Mouse (Mus musculus) lung, postnatal 14 days (tissue): ENCODE results near the gene Carm1.
"Not testable (repeated sequence)": the region's sequence is repeated elsewhere in the genome, so short reads cannot be mapped to it uniquely, and the experiment has no call there.

Source experiments
- DNase-seq: peaks from one replicate; pipeline ENCODE4 v3.0.0; 2021

Carm1 gene

DNA sequence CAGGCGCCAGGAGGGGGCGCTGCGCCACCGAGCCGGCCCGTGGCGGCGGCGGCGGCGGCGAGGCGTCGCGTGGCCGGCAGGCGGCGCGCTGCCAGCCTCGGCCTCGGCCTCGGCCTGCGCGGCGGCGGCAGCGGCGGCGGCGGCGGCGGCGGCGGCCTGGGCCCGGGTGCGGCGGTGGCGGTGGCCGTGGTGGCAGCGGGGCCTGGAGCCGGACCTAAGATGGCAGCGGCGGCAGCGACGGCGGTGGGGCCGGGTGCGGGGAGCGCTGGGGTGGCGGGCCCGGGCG lies at the start of gene Carm1:
Carm1 (plus strand) TSS at position 106 of the 286 bp plus-strand sequence.
- no peak for DNase-seq

DNA sequence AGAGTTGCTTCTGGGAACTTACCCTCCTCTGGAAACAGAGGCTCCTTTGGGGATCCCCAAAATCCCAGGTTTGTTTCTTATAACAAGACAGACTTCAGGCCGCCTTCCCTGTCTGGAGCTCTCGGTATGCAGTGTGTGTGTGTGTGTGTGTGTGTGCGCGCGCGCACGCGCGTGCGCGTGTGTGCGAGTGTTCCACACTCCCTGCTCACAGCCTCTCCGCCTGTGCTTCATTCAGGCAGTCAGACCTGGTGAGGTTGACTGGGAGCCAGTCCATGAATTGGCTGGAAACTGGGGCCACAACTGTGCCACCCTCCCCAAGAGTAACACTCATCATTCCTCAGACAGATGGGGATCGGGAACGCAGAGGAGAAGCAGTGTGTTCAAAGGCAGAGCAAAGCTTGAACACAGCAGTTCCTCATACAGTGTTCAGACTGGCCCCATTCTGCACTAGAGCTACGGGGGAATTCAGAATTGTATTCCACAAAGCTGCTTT lies 49.6 kb upstream of the Carm1 start:
- no peak for DNase-seq

DNA sequence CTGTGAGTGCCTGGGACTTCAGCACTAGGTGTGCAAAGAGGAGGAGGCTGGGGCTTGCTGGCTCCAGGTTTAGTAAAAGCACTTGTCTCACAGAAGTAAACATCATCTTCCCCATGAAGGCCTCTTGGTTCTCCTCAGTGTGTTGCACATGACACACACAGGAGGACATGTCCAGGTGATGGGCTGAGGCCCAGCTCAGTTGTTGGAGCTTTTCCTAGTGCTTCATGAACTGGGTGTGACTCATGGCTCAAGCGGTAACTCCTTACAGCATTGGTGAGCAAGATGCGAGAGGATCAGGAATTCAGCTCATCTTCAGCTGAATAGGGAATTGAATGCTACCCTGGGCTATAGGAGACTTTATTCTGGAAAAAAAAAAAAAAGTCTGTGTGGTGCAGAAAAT lies 49.0 kb upstream of the Carm1 start:
- DNase-seq, result no peak

DNA sequence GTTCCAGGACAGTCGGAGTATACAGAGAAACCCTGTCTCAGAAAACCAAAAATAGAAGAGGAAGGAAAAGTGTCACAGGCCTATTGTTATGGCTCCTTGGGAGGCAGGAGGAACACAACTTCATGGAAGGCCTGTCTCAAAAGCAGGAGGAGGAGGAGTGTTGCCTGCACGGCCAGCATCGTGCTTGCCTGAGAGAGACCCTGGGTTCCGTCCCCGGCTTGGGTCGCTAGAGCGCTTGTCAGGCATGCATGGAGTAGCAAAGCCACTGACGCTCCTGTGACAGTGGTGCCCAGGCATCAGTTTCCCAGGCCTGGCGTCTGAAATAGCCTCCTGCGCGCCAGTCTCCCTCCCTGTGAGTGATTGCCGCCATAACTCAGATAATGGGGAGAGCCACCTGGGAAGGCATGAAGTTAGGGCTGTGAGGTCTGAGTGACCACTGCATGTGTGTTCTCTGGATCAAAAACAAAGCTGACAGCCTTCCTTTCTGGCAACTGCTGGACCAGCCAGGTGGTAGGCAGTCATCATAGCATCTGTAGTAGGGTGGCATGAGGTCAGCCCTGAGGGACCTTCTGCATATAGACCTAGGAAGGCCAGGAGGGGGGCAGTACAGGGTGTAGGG lies 48.3 kb upstream of the Carm1 start:
- DNase-seq, result no peak

DNA sequence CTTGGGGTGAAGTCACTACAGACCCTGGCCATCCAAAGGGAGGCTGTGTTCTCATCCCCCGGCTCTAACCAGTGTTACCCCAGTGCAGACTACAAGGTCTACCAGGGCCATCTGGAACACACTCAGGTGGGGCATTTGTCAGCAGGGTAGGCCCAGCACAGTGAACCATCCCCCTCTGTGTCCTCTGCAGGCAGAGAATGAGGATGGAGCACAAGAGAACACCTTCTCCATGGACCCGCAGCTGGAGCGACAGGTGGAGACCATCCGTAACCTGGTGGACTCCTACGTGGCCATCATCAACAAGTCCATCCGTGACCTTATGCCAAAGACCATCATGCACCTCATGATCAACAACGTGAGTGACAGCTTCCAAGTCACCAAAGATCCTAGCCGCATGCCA lies 43.3 kb upstream of the Carm1 start:
- no peak for DNase-seq

DNA sequence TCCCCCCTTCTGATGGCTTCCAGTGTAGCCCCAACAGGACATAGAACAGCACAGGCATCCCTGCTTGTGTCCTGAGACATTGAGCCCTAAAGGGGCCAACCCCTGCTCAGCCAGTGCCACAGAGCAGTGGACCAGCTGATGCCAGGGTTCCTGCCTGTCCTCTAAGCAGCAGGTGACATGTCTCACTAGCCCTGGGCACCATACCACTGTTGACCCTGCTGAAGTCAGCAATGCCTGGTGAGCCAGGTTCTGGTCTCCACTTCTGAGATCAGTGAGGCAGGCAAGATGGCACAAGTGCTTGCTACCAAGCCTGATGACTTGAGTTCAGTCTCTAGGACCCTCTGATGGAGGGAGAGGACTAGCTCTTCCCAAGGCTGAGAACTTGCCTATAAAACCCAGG lies 40.9 kb upstream of the Carm1 start:
- DNase-seq, result no peak

DNA sequence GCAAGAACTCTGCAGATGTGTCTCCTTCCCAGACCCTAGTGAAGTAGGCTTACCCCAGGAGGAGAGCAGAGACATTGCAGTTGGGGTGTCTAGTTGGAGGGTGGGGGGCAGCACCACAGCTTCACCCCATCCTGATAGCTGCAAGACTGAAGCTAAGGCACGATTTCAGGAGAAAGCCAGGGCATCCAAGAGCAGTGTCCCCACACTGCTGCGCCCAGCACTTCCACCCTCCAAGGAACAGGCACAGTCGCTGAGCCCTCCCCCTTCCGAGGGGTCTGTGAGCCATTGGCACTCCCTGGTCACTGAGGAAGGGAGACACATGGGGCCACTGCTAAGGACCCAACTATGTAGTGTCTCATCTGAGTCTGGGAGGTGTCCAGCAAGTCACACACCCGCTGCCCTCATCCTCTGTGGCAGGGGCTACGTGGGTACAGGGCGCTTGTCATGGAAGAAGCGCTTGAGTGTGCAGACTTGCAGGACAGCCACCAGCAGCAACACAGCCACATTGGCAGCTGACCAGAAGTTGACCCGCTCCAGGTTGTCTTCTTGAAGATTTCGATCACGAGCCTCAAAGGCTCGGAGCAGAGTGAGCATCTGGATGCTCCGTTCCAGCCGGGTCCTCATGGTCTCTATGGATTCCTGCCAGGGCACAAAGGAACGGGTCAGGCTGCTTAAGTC lies 38.8 kb upstream of the Carm1 start:
- DNase-seq, result no peak

DNA sequence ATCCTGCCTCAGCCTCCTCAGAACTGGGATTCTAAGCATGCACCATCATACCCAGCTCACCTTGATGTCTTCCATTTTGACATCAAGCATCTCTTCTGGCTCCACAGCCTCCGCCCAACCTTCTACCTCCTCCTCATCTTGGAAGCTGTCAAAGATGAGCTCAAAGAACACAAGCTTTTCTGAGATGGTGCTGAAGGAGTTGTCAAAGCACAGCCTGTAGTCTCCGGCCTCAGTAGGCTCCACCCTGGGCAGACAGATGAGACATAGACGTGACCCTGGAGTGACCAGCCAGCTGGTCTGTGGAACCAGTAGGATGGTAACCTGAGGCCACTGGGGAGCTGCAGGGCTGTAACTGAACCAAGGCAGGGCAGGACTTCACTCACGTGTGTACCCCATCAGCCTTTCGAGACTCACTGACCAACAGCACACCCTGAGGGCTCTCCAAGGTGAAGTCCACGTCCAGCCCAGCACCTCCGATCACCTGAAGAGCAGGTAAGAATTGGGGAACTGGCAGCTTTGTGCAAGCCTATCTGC lies 37.8 kb upstream of the Carm1 start:
- DNase-seq, result no peak

DNA sequence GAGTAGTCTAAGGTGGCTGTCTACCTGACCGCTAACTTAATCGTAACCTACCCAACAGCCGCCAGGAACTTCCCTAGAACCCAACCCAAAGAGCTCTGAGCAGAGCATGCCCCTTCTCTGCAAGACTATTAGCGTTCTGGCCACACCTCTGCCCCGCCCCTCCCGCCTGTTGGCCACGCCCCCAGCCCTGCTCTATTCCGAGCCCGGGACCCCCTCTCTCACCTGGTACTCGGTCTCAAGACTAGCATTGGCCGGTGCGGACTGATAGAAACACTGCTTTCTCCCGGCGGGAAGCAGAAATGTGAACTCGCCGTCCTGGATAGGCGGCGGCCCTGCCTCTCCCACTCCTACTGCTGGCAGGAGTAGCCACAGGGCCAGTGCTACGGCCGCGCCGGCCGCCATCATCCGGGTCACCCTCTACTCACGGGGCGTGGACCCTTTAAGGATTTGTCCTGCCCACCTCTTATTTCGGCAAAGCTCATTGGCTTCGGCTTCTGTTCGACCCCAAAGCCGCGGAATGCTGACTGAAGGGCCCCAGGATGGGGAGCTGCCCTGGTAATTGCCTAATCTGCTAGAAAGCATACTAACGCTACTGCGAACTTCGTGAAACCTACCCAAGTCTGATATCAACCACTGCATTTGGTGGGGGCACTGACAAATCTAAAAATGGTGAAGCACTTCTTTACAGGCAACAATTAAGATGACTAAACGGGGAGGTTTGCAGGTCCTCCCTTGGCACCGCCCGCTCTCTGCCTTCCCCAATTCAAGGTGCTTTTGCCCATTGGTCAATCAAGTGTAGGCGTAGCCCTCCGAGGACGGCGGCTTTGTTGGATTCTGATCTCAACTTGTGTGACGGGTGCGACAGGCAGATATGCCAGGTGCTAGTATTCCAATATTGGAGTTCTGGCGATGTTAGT lies 36.7 kb upstream of the Carm1 start, which contains the start of gene Tmed1:
Tmed1 (minus strand) TSS at position 481 of the 917 bp plus-strand sequence.
- DNase-seq, result peak; percentile 95

DNA sequence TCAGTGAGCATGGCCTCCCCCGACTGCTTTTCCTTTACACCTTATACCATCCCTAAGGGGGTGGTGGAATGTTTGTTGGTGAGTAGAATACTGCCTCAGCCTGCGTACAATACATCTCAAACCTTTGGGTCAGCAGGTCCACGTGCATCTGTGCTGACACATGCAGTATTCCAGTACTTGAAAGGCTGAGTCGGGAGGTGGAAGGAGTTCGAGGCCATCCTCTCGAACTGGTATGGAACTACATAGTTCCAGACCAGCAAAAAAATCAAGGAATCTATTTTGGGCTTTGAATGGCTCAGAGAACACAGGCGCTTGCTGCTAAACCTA lies 36.0 kb upstream of the Carm1 start:
- no peak for DNase-seq

DNA sequence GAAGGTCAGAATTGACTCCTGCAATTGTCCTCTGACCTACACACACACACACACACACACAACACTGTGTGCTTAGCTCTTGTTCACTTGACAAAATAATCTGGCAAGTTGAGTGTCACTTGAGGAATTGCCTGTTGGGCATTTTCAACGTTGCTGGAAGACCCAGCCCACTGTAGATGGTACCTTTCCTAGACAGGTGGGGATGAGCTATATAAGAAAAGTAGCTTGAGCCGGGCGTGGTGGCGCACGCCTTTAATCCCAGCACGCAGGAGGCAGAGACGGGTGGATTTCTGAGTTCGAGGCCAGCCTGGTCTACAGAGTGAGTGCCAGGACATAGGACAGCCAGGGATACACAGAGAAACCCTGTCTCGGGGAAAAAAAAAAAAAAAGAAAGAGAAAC lies 35.6 kb upstream of the Carm1 start:
- DNase-seq, result no peak

DNA sequence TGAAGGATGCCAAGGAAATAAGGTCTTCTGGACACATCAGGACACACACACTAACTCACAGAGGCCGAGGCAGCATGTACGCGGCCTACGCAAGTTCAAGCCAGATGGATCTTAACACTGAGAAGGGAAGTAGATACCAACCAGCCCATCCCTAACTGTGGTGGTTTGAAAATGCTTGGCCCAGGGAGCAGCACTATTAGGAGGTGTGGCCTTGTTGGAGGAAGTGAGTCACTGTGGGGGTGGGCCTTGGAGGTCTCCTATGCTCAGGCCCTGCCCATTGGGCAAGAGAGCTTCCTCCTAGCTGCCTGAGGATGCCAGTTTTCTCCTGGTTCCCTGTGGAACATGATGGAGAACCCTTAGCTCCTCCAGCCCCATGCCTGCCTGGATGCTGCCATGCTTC lies 33.2 kb upstream of the Carm1 start:
- no peak for DNase-seq

DNA sequence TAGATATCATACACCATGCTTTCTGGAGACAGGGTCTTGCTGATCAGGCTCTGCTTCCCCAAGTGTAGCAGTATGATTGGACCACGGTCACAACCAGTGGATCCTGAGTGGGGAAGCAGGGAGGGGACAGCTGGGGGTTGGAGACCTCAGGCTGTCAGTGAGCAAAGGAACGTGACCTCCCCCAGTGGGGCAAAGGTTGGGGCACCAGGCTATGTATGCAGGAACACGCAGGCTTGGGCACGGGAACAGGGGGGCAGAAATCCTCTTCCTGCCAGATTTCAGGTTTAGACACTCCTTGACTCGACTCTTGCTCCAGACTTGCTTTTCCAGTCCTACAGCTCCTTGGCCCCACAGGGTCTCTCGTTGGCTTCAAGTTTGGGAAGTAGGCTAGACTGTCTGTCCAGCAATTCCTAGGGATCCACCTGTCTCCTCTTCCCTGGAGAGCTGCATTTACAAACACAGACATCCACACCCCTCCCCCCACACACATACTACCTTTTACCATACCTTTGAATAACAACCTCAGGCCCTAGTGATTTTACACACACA lies 28.7 kb upstream of the Carm1 start:
- DNase-seq, result no peak

DNA sequence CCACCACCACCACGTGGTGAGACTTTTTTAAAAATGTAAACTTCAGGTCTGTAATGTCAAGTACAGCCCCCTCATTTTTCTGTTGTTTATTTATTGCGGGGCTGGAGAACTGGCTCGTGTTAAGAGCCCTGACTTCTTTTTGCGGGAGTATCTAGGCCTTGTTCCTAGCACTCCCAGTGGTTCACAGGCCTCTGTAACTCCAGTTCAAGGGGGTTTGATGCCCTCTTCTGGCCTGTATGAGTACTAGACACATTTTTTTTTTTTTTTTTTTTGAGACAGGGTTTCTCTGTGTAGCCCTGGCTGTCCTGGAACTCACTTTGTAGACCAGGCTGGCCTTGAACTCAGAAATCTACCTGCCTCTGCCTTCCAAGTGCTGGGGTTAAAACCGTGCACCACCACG lies 28.0 kb upstream of the Carm1 start:
- not testable (repeated sequence) for DNase-seq

DNA sequence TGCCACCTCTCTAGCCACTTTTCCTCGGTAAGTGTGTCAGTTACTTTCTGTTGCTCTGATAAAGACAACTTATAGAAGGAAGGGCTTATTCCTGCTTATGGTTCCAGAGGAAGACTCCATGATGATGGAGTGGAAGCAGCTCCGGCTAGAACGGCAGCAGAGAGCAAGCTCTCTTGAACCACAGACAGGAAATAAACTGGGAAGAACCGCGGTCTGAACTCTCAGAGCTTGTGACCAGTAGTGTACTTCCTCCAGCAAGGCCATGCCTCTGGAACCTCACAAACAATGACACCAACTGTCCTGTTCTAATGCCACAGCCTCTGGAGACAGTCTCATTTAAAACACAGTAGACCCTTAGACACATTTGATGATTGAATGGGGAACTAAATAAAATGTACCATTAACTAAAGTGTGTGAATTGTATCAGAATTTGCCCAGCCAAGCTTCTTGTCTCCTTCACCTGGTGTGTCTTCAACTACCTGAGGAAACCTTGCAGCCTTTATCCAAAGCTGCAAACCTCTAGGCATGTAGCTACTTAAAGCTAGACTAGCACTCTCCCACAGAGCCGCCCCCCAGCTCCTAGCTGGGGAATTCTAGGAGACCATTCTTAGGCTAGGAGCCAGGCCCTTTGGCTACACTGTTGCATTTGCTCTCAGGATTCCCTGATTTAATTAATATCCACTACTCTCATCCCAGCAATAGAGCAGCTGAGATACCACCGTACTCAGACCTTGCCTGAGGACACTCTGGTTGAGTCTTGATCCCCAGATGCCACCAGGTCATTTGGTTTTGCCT lies 21.4 kb upstream of the Carm1 start:
- DNase-seq, result no peak

DNA sequence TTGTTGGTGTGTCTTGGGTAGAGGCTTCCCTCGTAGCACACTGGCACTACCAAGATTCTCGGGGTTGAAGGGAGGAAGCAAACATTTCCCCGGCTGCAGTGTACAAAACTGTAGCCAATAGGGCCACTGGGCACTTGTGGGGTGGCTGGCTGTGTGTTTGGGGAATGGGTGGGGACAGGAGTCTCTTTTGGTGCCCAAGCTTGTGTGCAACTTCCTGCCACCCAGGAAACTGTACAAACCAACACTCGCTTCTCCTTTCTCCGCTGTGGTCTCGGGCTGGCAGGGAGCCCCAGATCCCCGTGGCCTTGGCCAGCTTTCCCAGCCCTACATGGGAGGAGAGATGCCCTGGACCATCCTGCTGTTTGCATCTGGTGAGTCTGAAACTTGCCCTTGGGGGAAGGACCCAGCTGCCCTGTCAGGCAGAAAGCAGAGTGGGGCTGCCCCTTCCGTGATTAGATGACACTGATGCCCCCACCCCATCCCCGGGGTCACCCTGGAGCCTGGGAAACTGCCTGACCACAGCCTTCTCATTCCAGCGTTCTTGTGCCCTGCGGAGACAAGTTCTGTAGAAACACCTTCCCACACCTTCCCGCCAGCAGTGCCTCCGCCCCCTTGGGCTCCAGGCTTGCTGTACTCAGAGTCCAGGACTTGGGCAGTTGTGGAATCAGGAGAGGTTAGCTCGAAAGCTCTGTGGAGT lies 20.6 kb upstream of the Carm1 start, which contains the start of gene AB124611:
AB124611 (plus strand) TSS at position 240 of the 697 bp plus-strand sequence.
- DNase-seq, result peak; percentile 33

DNA sequence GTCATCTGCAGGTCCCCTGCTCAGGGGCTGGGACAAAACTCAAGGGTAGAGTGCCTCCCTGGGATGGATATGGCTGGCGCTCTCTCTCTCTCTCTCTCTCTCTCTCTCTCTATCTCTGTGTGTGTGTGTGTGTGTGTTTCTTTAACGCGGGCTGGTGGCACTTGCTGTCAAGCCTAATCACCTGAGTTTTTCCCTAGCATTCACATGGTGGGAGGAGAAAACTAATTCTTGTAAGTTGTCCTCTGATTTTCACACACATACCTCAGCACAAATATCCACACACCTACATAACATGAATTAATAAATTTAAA lies 20.1 kb upstream of the Carm1 start:
- no peak for DNase-seq

DNA sequence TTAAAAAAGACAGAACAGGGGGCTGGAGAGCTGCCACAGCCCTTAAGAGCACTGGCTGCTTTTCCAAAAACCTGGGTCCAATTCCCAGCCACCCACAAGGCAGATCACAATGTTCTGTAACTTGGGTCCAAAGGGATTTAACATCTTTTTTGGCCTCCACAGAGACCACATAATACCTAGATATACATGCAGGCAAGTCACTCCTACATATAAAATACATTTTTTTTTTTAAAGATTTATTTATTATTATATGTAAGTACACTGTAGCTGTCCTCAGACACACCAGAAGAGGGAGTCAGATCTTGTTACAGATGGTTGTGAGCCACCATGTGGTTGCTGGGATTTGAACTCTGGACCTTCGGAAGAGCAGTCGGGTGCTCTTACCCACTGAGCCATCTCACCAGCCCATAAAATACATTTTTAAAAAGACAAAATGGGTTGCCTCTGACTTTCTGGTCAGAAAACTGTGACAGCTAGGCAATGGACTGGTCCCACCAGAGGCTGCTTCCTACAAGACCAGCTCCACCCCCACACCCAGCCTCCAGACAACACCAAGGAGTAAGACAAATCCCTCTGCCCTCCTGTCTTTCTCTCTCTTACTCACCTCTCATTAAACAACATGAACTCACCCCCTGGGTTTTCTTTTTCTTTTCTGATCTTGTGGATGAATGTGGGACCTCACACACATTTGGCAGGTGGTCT lies 19.4 kb upstream of the Carm1 start:
- DNase-seq, result no peak

DNA sequence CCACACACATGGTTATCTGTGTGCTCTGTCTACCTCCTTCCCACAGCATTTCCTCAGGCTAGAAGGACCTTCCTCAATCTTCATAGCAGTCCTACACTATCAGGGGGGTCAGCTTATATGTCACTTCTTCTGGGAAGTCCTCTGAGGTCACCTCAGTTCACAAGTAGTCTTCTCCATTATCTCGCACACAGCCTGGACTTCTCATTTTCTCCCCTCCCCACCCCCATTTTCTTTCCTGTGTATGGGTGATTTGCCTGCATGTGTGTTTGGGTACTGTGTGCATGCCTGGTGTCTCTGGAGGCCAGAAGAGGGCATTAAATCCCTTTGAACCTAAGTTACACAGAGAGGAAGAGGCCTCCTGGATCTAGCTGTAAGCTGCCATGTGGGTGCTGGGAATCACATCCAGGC lies 18.8 kb upstream of the Carm1 start:
- DNase-seq, result no peak

DNA sequence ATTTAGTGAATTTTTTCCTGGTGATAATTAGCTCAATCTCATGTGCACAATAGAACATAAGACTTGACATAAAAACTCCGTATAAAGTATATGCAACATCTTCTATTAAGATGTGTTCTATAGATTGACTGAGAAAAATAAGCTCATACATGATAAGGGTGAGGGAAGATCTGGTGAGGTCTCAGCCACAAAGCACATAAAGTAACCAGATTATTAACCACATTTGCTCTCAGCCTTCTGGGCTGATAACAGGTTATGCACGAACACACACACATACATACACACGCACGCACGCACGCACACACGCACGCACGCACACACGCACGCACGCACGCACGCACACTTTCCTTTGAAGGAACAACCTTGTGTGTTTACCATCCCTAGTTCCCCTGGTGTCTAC lies 10.2 kb upstream of the Carm1 start:
- DNase-seq, result no peak

DNA sequence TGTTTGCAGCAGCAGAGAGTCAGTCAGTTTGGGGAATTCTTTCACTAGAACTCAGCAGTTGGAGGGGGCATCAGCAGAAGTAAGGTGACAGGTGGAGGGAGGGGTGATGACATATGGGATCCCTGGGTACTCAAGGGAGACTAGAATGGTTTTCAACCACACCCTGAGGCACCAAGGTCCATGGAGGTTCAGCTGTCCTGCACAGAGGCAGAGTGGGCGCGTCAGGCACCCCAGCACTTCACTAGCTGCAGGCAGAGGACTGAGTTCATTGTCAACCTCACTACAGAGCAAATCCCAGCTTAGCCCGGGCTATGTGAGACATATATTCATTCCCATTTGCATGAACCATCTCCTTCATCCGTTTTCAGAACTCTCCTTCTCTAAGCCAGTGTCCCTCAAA lies 9.7 kb upstream of the Carm1 start:
- no peak for DNase-seq
